Mouse (Mus musculus) embryonic fibroblast, embryonic 13.5 days (primary cell): ENCODE data around the gene Rab3gap2.

Experiments used
- CTCF ChIP-seq: IDR thresholded peaks from 2 replicates; pipeline ENCODE4 v1.5.1; 2011; ENCODE audit warnings: mild to moderate bottlenecking, control low read depth, low read length, moderate library complexity, borderline replicate concordance; ENCODE audit not compliant: insufficient read depth
- POLR2A ChIP-seq: IDR thresholded peaks from 2 replicates; pipeline ENCODE4 v1.6.1; 2011; ENCODE audit warnings: low read depth, mild to moderate bottlenecking, control low read depth, low read length, moderate library complexity

DNA sequence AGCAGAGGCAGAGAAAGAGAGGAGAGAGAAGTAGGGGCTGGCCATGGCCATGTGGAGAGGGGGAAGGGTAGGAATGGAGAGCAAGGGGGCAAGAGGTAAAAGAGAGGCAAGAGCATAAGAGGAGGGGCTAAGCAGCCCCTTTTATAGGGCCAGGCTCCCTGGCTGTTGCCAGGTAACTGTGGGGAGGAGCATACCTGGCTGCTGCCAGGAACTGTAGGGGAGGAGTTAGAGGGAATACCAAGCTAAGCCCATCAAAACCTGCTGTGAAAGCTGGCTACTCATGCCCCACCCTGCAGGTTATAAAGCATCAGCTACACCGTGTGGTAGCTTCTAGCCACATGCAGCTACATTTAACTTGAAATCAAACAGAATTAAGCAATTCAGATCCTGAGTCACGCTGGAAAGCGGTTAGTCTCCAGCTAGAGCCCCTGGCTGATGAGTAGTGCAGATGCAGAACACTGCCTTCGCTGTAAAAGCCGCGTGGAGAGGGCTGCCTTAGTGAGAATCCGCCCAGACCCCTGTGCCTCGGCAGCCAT is 5.8 kb downstream of the Rab3gap2 start:
- TF ChIP-seq CTCF (no peak), POLR2A (no peak)
